Mouse (Mus musculus) skeletal muscle tissue, adult 2 months (tissue): ENCODE measurements around the gene Cyp2b19.
"Not testable (repeated sequence)": the region's sequence is repeated elsewhere in the genome, so short reads cannot be mapped to it uniquely, and the experiment has no call there.

Experiments used
- DNase-seq: peaks from one replicate; pipeline ENCODE4 v3.0.0-alpha.2; 2012; ENCODE audit warnings: low read depth, low spot score

Gene Cyp2b19

DNA sequence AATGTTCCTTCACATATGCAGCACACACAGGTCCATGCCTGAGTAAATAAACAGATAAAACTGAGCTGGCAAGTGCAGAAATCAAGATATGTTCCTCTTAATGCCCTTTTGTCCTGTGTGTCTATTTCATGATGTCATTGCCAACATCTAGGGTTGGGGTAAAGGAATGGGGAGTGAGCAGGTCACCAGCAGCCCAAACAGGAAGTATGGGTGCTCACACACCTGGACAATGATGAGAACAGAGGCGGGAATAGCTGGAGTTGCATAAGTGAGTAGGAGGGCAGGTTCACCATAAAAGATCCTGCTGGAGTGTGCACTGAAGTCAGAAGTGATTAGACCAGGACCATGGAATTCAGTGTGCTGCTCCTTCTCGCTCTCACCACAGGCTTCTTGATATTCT is at the start of gene Cyp2b19:
Gene Cyp2b19, plus strand, starts transcription at position 301 of the 400 bp plus-strand sequence.
- no peak for DNase-seq

DNA sequence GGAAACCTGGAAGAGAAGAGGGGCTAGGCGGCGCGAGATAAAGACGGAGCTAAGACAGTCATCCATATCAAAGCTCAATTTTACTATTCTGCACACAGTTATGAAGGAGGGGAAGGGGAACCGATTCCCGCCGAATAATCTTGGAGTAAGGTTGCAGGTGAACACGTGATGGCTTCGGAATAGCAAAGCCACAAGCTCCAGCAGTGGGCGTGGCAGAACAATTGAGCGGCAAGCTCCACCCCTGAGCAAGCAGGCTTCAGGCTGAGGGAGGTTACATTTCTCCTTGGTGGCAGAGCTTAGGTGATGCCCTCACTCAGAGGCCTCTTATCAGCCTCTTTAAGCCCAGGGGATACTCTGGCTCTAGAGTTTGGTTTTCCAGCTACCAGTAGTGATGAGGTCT is 45.9 kb upstream of the Cyp2b19 start:
- DNase-seq, result no peak

DNA sequence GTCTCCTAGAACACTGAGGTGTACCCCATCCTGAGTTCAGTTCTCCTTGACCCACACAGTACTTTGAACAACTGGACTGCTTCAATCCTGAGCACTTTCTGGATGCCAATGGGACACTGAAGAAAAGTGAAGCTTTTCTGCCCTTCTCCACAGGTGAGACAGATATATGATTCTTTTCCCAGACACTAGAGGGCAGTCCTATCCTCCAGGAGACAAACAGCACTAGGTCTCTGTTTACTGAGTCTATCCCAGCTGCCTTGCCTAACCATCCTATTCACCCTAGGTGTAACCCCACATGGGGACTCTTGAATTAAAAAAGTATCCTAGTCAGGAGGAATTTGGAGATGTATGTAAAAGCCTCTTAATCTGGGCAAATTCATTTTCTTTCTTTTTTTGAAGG is 18.0 kb upstream of the Cyp2b19 start:
- no peak for DNase-seq

DNA sequence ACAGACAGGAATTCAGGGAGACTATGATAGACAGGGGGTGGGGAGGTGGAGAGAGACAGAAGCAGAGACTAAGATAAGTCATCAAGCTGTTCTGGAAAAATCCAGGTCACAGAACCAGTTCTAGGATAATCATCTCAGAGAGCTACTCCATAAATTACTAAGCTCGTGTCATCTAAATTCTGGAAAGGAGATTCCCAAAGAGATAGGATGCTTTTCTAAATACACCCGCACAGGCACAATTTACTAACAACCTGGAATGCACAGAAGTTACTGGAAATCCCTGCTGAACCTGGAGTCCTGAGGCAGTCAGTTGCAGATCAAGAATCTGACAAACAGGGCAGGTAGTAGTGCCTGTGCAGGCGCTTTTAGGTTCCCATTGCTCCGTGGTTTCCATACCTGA is 13.0 kb upstream of the Cyp2b19 start:
- no peak for DNase-seq

DNA sequence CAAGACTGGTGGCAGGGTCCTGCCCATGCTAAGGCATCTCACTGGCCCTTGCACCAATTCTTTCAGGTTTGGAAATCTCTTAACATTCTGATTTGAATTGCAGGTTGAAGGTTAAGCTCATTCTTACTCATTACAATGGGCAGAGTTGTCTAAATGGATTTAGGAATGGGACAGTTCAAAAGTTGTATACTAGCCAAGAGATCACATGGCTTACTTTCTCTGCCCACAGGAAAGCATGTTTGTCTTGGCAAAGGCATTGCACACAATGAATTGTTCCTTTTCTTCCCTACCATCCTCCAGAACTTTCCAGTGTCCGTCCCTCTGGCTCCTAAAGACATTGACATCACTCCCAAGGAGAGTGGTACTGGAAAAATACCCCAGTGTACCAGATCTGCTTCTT is 11.5 kb upstream of the Cyp2b19 start:
- DNase-seq, result no peak

DNA sequence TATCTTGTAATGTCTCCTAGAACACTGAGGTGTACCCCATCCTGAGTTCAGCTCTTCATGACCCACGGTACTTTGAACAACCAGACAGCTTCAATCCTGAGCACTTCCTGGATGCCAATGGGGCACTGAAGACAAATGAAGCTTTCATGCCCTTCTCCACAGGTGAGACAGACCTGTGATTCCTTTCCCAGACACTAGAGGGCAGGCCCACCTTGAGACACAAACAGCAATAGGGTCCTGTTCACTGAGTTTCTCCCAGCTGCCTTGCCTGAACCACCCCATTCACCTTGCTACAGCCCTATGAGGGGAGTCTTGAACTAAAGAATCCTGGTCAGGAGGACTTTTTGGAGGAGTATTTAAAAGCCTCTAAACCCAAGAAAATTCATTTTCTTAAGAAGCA is 10.1 kb downstream of the Cyp2b19 start:
- DNase-seq, result no peak

DNA sequence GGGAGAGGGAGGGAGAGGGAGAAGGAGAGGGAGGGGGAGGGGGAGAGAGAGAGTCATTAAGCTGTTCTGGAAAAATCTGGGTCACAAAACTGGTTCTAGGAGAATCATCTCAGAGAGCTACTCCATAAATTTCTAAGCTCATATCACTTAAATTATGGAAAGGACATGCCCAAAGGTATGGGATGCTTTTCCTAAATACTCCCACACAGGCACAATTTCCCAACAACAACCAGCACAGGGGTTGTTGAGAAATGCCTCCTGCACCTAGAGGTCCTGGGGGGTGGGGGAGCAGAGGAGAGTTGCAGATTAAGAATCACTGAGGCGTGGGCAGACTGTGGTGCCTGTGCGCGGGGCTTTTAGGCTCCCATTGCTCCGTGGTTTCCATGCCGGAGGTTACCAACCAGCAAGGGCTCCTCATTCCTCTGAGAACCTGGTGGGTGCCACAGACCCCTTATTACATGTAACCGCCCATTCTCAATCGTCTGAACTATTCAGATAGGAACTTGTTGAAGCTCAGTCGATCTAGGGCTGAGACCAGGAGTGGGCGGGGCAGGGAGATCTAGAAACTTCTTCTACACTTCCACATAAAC is 13.0 kb downstream of the Cyp2b19 start:
- no peak for DNase-seq

DNA sequence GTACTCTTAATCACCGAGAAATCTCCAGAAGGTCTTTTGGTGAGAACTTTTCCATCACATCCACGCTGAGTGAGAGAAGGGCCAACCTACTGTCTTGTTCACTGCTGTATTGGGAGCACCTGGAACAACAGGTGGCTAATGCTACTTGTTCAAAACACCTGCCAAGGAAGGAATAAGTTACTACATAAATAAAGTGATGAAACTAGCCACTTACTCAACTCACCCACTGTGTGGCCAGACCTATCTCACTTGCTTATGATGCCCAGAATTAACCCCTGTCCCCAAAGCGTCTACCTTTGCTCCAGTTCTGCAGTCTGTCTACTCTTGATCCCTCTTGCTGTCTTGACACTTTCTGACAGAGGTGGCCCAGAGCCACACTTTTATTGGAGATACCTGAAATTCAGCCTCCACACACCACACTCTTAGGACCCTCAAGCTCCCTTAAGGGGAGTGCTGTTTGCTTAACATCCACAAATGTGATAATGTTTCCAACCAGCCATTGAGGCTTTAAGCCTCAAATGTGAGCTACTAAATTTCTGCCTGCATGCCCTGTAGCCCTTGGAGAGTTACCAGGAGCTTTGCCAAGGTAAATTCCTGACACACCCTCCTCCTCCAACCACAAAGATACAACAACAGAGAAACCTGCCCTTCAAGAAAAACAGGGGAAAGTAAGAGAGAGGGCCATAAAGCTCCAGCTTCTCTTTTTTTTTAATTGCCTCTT is 16.1 kb downstream of the Cyp2b19 start:
- DNase-seq, result no peak

DNA sequence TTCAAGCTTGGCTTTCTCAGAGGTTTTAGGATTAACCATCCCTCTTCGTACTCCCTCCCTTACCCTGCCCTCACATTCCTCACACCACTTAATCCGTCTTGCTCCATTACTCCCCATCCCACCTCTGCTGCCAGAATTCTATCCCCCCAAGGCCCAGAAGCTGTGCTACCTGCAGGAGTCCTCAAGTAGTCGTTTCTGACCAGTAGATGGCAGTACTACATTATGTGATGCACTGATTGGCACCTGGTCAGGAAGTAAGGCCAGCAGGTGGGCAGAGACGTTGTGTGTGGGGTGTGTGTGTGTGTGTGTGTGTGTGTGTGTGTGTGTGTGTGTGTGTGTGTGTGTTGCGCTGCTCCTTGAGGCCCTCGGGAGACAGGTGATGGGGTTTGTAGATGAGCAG is 18.9 kb downstream of the Cyp2b19 start:
- no peak for DNase-seq

DNA sequence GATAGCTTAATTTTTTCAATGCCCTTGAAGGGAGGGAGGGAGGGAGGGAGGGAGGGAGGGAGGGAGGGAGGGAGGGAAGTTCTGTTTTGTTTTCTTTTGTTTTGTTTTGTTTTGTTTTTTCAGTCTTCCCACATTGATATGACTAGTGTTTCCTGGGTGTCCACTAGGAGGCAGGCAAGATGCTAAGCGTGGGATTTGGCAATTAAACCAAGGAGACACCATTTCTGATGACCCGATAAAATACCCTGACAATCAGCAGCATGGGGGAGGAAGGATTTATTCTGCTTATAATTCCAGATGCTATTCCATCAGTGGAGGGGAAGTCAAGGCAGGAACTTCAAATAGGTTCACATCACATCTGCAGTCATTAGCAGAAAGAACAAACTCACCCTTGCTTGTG is 20.9 kb downstream of the Cyp2b19 start:
- no peak for DNase-seq

DNA sequence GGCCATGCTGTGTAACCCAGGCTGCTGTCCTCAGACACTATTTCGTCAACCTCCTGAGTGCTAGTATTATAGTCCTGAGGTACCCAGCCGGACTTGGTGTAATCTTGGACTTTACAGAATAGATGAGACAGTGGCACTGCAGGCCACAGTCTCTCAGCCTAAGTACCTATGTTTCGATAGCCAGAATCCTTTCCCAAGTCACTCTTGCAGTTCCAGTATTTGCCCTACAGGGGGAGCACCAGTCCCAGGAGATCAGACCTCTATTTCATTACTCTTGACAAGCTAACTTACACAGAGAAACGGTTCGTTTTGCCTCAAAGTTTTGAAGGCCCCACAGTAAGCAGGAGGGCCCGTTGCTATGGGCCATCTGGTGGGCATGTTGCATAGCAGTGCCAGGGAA is 21.5 kb downstream of the Cyp2b19 start:
- DNase-seq, result peak; percentile 12

DNA sequence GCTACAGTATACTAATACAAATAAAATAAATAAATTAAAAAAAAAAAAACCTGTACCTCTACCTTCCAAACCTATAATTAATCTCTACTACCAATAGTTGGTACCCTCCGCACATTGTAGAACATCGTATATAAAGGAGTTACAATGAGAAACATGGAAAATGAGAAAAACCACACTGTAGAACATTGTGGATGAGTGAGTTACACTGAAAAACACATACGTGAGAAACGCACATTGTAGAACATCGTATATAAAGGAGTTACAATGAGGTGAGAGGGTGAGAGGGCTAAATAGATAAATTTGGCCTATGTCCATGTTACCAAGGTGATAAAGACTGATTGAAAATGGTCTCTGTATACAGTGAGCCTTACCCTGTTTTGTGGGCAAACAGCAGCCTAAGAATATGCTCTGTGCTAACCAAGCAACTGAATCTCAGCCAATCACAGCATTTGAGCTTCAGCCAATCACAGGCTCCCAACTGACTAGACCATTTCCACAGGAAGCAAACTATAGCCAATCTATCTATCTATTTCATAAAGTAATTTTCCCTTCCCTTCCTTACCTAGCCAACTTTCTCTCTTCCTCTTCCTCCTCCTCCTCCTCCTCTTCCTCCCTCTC is 23.0 kb downstream of the Cyp2b19 start:
- DNase-seq, result peak; percentile 10

DNA sequence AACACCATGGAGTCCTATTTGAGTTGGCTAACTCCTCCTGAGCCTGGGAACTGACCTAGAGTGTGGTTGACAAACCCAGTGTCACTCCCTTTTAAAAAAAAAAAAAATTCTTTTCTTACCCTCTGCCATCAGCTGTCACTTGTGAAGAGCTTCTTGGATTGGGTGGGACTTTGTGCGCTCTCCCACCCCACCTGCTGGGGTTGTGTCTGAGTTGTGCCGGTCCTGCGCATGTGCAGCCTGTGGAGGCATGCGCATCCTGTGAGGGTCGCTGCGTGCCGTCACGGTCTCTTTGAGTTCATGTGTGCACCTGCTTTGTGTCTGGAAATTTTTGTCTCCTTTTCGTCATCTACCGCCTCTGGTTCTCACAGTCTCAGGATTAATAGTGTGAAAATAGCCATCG is 23.6 kb downstream of the Cyp2b19 start:
- no peak for DNase-seq

DNA sequence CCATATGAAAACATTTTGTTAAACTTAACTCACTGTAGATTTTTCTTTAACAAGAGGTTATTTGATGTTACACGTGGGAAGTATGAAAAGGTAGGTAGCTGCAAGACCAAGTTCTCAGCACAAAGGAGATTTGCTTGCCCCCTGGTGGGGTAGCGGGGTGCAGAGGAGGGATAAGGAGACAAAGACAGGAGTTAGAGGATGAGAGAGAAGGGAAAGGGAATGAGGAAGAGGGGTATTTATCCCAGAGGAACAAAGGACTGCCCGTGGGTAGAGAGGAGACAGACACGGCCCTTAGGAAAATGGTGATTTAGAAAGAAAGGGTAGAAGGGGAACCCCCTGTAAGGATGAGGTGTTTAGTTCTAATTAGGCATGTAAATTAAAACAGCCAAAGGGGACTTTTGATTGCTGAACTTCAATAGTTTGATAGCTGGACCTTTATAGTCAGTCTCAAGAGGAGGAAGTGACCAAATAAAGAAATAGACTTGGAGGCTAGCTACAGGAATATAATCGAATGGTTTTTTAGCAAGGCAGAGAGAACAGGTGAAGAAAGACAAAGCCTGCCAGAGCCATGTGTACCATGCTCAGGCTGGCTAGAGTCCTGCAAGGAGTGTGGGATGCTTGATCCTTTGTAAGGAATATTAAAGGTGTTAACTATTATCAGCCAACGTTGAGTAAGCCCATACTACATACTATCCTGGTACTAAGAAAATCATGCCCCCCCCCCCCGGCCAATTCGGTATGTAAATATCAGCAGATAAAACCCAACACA is 24.2 kb downstream of the Cyp2b19 start:
- no peak for DNase-seq

DNA sequence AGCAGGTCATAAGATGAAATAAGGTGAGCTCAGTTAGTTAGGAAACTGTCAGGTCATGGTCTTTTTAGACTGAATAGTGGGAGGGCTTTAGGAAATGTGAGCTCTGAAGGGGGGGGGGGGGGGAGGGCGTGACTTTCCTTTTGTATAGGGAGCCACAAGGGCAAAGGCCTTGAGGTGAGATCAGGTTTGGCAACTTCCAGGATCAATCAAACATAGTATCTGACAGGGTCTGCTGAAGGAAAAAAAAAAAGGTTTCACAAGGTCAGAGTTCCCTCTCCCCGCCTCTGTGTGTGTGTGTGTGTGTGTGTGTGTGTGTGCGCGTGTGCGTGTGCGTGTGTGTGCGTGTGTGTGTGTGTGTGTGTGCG is 24.8 kb downstream of the Cyp2b19 start:
- no peak for DNase-seq

DNA sequence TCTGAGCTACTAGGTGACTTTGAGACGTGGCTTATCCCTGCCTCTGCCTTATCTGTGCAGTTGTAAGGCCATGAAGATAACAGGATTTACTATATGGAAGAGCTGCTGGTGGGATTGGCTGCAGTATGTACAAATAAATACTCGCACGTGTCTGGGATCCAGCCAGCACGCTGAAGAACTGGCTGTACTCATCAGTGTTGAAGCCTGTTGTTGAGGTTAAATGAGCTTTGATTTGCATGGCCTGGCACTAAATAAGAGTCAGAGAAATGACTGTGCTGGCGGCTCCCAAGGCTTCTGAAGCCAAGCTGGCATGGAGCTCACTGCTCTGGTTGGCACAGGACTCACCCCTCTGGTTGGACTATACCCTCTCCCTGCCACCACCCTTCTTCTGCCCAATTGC is 26.2 kb downstream of the Cyp2b19 start:
- DNase-seq, result peak; percentile 25

DNA sequence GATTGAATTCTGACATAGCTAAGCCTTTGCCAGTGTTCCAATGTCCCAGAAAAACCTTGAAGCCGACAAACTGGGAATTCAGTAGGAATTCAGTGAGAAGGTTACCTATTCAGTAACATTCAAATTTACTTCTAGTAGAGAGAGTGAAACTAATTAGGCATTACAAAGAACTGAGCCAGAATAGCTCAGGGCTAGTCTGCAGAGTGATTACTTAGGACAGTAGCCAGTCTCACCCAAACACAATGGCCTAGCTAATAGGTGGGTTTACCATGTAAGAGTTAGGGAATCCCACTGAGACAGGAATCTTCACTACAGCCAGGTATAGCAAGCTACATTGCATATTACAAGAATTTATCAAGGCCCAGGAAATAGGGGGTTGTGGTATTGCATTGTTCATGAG is 29.1 kb downstream of the Cyp2b19 start:
- DNase-seq, result not testable (repeated sequence)

DNA sequence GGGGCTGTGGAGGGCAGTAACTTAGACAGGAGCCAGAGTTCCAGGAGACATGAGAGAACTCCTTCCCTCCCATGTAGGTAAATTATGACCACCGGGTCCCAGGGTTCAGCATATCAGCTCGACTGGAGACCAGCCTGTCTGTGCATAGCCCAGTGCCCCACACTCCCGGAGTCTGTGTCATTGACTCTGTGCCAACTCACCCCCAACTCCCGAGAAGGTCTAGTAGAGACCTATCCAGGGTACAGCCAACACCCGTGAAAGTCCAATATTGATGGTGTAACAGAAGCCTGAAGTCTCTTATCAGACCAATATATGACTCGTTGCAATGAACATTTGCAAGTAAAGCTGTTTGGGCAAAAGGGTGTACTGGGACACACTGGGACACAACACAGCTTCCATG is 33.0 kb downstream of the Cyp2b19 start:
- DNase-seq, result no peak

DNA sequence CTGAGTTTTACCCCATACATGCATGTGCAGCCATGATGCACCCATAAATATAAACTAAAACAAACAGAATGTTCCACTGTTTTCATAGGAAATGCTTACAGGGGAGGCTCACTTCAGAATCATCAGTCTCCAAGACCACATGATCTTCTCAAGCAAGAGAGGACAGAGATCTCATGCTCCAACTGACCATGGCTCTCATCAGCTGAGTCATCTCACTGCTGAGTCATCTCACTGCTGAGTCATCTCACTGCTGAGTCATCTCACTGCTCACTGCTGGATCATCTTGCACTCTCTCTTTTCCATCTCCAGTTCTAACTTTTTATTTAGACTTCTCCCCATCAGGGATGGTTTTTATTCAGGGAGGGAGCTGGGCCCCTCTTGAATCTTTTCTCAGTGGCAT is 43.2 kb downstream of the Cyp2b19 start:
- no peak for DNase-seq

DNA sequence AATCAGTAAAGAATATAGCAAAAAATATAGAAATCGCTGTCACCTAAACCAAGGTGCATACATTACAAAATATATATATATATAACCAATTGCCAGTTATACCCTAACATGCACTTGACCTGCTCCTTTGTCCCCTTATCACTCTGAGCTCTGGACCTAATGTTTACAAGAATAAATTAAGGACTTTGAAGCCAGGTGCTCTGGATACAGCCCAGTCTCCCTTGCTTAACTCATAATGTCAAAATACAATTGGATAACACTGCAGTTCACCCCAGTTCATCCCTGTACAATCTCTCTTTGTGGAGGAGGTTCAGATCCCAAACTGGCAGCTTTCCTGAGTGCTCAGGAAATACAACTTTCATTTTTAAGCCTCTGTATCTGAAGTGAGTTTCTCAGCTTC is 44.1 kb downstream of the Cyp2b19 start:
- no peak for DNase-seq

DNA sequence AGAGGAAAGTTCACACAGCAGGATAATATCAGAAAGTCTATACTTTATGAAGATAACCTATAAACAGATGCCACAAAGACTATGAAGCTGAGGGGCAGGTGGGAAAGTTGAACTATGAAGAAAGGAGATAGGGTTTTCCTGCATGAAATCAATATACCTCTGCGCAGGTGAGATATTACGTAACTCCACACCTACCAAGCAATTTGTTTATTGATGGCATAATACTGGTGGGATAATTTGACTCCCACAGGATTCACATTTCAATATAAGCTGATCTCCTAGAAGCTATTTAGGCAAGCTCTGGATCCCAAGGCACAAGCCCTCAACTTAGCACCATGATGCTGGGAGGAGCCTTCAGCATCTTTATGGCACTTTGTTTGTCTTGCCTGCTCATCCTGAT is 51.6 kb downstream of the Cyp2b19 start, which contains the start of gene Cyp2g1:
Gene Cyp2g1, plus strand, starts transcription at position 301 of the 400 bp plus-strand sequence.
- no peak for DNase-seq
